Mouse (Mus musculus) bone marrow, adult 2 months (tissue): ENCODE results near the gene Ranbp1.

Source experiments
- CTCF ChIP-seq: fragments of 200-500 bp; IDR thresholded peaks from 2 replicates; pipeline ENCODE4 v1.5.1; 2011; ENCODE audit warnings: low read length, control low read depth; ENCODE audit not compliant: control insufficient read depth, insufficient read depth
- POLR2A ChIP-seq: fragments of 200-500 bp; IDR thresholded peaks from 2 replicates; pipeline ENCODE4 v1.6.1; 2011; ENCODE audit warnings: low read depth, mild to moderate bottlenecking, control low read depth, low read length, borderline replicate concordance; ENCODE audit not compliant: control insufficient read depth

DNA sequence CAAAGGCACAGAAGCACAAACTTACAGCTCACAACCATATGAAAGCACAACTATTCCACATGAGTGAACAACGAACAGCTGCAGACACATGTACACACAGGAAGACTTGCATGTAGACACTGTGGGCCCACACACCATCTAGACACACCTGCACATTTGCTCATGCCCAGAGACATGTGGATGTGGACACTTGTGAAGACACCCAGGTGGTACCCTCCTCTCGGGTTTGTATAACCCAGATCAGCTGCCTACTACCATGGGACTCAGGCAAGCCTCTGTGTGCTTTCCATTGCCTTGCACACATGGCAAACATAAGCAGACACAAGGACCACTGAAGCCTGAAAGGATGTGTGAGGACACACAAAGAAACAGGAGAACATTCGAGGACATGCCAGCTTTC is 17.5 kb downstream of the Ranbp1 start:
- TF ChIP-seq CTCF (no peak), POLR2A (no peak)
